ENCODE assay signal across 1 mouse cellular context in genomic region chr14:122181078-122181814, GRCm38 (mm10).
TF ChIP-seq lines count a peak whose summit lies in the region.

TSS of gene Clybl (plus strand) at chr14:122181704.

TF ChIP-seq in CH12.LX, 34 proteins besides CTCF, POLR2A, EP300 and RAD21 (continued from another document):
- TF ChIP-seq BHLHE40 (IDR thresholded peaks at IDR 0.05; ENCODE audit: low read depth, low read length) (no peak), ZMIZ1 (IDR thresholded peaks at IDR 0.05; ENCODE audit: low read depth, low read length) (peak; percentile 80), TCF12 (IDR thresholded peaks at IDR 0.05; ENCODE audit: low read depth, low read length) (peak; percentile 83), SMC3 (IDR thresholded peaks at IDR 0.05; ENCODE audit: low read depth, low read length) (no peak), SIN3A (IDR thresholded peaks at IDR 0.05; ENCODE audit: low read length) (no peak; the same call in 1 of the 2 replicates), KAT2A (IDR thresholded peaks at IDR 0.05; ENCODE audit: insufficient replicate concordance, low read length) (no peak), NELFE (IDR thresholded peaks at IDR 0.05; ENCODE audit: low read depth, low read length) (peak; percentile 91), RCOR1 (conservative IDR thresholded peaks at IDR 0.05; ENCODE audit: low read depth, low read length) (no peak), MEF2A (IDR thresholded peaks at IDR 0.05; ENCODE audit: borderline replicate concordance, low read depth, low read length) (peak; percentile 38; the same call in 1 of the 2 replicates), PAX5 (IDR thresholded peaks at IDR 0.05; ENCODE audit: low read length) (no peak), MAZ (IDR thresholded peaks at IDR 0.05; ENCODE audit: low read depth, low read length) (0 out of 2 replicates have a peak, but pooled peaks have one; percentile 65), USF1 (IDR thresholded peaks at IDR 0.05; ENCODE audit: low read depth, low read length) (no peak), JUN (IDR thresholded peaks at IDR 0.05; ENCODE audit: insufficient read depth, low read depth, low read length) (no peak), TBP (conservative IDR thresholded peaks at IDR 0.05; ENCODE audit: low read depth, low read length) (no peak), CHD2 (IDR thresholded peaks at IDR 0.05; ENCODE audit: low read length) (no peak), POLR2AphosphoS2 (IDR thresholded peaks at IDR 0.05; ENCODE audit: low read depth, low read length) (peak; percentile 35; the same call in 1 of the 2 replicates), E2F4 (IDR thresholded peaks at IDR 0.05; ENCODE audit: insufficient replicate concordance, low read depth, low read length) (no peak), HCFC1 (IDR thresholded peaks at IDR 0.05; ENCODE audit: low read depth, low read length) (no peak), ZC3H11A (IDR thresholded peaks at IDR 0.05; ENCODE audit: low read depth, low read length) (no peak), MAX (IDR thresholded peaks at IDR 0.05; ENCODE audit: low read length) (0 out of 2 replicates have a peak, but pooled peaks have one; percentile 28), ZKSCAN1 (IDR thresholded peaks at IDR 0.05; ENCODE audit: borderline replicate concordance, low read depth, low read length) (no peak)
